Mouse (Mus musculus) midbrain, postnatal 0 days (tissue): ENCODE measurements around the gene Rsph3b. TPM values are rescaled to one million over a fixed set of nuclear protein-coding genes. Genes with fewer than 3 reads are reported as not detected.
"Not testable (repeated sequence)": the region's sequence is repeated elsewhere in the genome, so short reads cannot be mapped to it uniquely, and the experiment has no call there.

Experiments
- ATAC-seq: fragments of 200-750 bp; cut with Nextera tagmentation; 2 replicates; pipeline ENCODE4 v1.8.0; 2017; ENCODE audit warnings: moderate number of reproducible peaks, mild to moderate bottlenecking, moderate TSS enrichment, moderate library complexity; ENCODE audit not compliant: low FRiP score
- DNase-seq: peaks from one replicate; pipeline ENCODE4 v3.0.0-alpha.2; 2015; ENCODE audit warnings: low spot score
- H3K27ac ChIP-seq: fragments of 300-500 bp; sonication (generic); 2 replicates; pipeline ENCODE4 v1.5.1; 2014; ENCODE audit warnings: low read depth, mild to moderate bottlenecking, low read length, mixed read lengths
- H3K27me3 ChIP-seq: fragments of 300-500 bp; sonication (generic); 2 replicates; pipeline ENCODE4 v1.6.1; 2014; ENCODE audit warnings: low read length, control low read depth, mixed read lengths; ENCODE audit not compliant: insufficient read depth
- H3K36me3 ChIP-seq: fragments of 300-500 bp; sonication (generic); 2 replicates; pipeline ENCODE4 v1.6.1; 2014; ENCODE audit warnings: low read length, control low read depth, mixed read lengths; ENCODE audit not compliant: insufficient read depth
- H3K4me1 ChIP-seq: fragments of 300-500 bp; sonication (generic); 2 replicates; pipeline ENCODE4 v1.6.1; 2014; ENCODE audit warnings: mild to moderate bottlenecking, control low read depth, antibody characterized with exemption, low read length, mixed read lengths; ENCODE audit not compliant: insufficient read depth
- H3K4me2 ChIP-seq: fragments of 300-500 bp; sonication (generic); 2 replicates; pipeline ENCODE4 v1.6.1; 2014; ENCODE audit warnings: low read depth, mild to moderate bottlenecking, low read length, mixed read lengths; ENCODE audit not compliant: poor library complexity, severe bottlenecking
- H3K4me3 ChIP-seq: fragments of 300-500 bp; sonication (generic); 2 replicates; pipeline ENCODE4 v1.5.1; 2014; ENCODE audit warnings: low read depth, mild to moderate bottlenecking, low read length, moderate library complexity
- H3K9ac ChIP-seq: fragments of 300-500 bp; sonication (generic); replicated peaks from 2 replicates; pipeline ENCODE4 v1.6.1; 2014; ENCODE audit warnings: mild to moderate bottlenecking, low read length, moderate library complexity, mixed read lengths; ENCODE audit not compliant: poor library complexity, severe bottlenecking
- H3K9me3 ChIP-seq: fragments of 300-500 bp; sonication (generic); 2 replicates; pipeline ENCODE4 v1.6.1; 2016; ENCODE audit warnings: low read length, control low read depth
- CTCF ChIP-seq: IDR thresholded peaks from 2 replicates; pipeline ENCODE4 v1.5.1; 2016; ENCODE audit warnings: antibody characterized with exemption, mild to moderate bottlenecking
- WGBS: fragments of 180-500 bp; shearing (Covaris S2); extraction: QIAGEN DNeasy Blood & Tissue Kit; methylation state at CpG from one replicate; pipeline ENCODE4 v1.1.7; 2014; 5-methylcytosine and 5-hydroxymethylcytosine counted together
- polyA plus RNA-seq: library from polyadenylated mRNA; unstranded; fragments of >200 nt; fragmentation: Nextera tagmentation; extraction: Ambion mirVana; gene quantifications from 2 replicates; pipeline ENCODE4 v1.2.1, GENCODE M21; 2015
- total RNA-seq: library from RNA; depleted of rRNA; stranded (reverse); fragments of >200 nt; gene quantifications from 2 replicates; pipeline ENCODE4 v1.2.3, GENCODE M21; 2014

Rsph3b gene
- total and polyA plus RNA-seq, 2 experiments from 2014 or later, result 28.9 to 64.4 TPM

DNA sequence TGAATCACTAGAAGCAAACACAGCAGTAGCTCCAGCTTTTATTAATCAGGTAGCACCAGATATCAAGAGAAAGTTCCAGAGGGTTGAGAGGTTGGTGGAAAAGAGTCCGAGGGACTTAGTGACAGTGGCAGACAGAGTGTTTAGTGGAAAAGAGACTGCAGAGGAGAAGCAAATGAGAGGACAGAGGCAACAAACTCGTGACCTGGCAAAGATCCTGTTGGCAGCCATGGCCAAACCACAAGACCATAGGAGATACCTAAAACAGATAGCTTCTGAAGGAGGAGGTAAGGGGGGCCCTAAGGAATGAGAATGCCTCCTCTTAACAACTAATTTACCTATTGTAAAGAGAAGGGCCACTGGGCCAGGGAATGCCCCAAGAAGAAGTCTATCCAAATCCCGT, 29.1 kb downstream of the Rsph3b start:
- not testable (repeated sequence) for DNase-seq
- WGBS, result 90% methylated on average over 2 of the region's 3 CpGs

DNA sequence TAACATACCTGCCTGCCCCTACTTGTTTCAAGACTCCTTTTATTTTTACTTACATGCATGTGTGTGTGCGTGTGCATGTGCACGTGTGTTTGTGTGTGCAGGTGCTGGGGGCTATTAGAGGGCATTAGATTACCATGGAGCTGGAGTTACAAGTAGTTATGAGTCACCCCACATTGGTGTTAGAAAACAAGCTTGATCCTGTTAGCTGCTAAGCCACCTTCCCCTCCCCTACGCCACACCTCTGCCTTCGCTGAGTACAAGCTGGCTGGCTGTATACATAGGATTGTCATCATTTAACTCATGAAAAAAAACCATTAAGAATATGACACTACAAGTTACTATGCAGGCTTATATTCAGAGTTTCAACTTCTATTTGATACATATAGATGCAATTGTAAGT, 33.2 kb downstream of the Rsph3b start:
- H3K27me3 ChIP-seq, result not testable (repeated sequence)

More for the DNA sequence above, 29.1 kb downstream of the Rsph3b start:
- H3K27me3 ChIP-seq, H3K9me3 ChIP-seq, H3K4me2 ChIP-seq, H3K27ac ChIP-seq, ATAC-seq, H3K4me3 ChIP-seq, H3K9ac ChIP-seq, H3K4me1 ChIP-seq, H3K36me3 ChIP-seq: not testable (repeated sequence)

DNA sequence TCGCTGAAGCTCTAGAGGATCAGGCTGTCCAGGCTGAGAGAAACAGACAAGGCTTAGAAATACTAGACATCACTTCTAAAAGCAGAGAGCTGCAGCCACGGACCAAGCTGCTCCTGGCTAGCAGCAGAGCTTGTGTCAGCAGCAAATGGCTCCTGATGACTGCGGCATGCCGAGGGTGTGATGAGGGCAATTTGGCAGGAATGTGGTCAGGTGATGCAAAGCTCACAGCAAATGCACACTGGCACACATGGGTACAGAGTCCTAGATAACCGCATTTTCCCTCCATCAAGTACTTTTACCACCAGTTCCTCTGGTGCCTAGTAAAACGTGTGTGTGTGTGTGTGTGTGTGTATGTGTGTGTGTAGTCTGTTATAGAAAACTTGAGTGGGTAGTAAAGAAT, 34.4 kb downstream of the Rsph3b start:
- not testable (repeated sequence) for ATAC-seq, H3K9ac ChIP-seq, DNase-seq, H3K4me1 ChIP-seq, H3K4me3 ChIP-seq, H3K27ac ChIP-seq, H3K9me3 ChIP-seq, H3K36me3 ChIP-seq, H3K27me3 ChIP-seq, H3K4me2 ChIP-seq
- WGBS, result 55% methylated on average over 1 of the region's 6 CpGs

More for the DNA sequence above, 33.2 kb downstream of the Rsph3b start:
- H3K9ac ChIP-seq, H3K9me3 ChIP-seq, H3K4me2 ChIP-seq, H3K4me1 ChIP-seq, DNase-seq, H3K36me3 ChIP-seq, H3K4me3 ChIP-seq, ATAC-seq, H3K27ac ChIP-seq: not testable (repeated sequence)
- 100% methylated on average over 2 of the region's 4 CpGs for WGBS

- ATAC-seq, H3K9me3 ChIP-seq, H3K4me1 ChIP-seq, H3K4me2 ChIP-seq, DNase-seq, H3K9ac ChIP-seq, H3K27me3 ChIP-seq, H3K27ac ChIP-seq, H3K36me3 ChIP-seq, H3K4me3 ChIP-seq: not testable (repeated sequence)
- WGBS, result 67% methylated on average over 1 of the region's 2 CpGs
These were observed 48.1 kb downstream of the Rsph3b start for GRCm38 (mm10) chr17:6900361-6900760.

DNA sequence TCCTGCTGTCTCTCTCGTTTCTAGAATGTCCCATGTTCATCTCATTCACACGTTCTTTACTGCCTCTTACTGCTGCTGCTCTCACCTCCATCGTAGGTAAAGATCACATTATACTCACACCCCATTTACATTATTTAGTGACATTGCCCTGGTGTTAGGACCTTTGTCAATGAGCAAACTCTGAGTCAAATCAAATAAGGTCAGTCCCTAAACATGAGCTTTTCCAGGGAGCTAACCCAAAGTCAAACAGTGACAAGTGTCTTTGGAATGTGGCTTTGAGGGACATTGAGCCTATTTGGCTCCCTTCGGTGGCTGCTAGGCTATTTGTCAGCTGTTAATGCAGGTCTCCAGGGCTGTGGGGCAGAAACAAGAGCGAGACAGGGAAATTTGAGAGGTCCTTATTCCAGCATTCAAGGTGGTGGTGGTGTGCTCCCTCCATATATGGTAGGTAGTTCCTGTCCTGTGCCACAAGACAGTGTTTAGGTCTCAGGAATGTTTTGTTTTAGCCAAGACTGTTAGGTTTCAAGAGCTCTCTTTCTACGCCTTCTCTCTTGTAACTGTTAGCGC, 50.4 kb downstream of the Rsph3b start:
- not testable (repeated sequence) for H3K9me3 ChIP-seq, H3K27me3 ChIP-seq, H3K4me3 ChIP-seq, H3K4me1 ChIP-seq, H3K36me3 ChIP-seq, ATAC-seq, H3K9ac ChIP-seq, H3K4me2 ChIP-seq, DNase-seq, H3K27ac ChIP-seq
- WGBS, result 81% methylated on average over 7 of the region's 7 CpGs

GRCm38 (mm10) chr17:6896756-6897155, 51.7 kb downstream of the Rsph3b start:
- no peak overlapping the region for H3K9ac ChIP-seq
- H3K27me3 ChIP-seq, result no peaks in the 10 kb centered on the region
- peak; percentile 44 for TF ChIP-seq CTCF
- H3K4me1 ChIP-seq, result no peaks in the 10 kb centered on the region
- H3K9me3 ChIP-seq, result no peaks in the 10 kb centered on the region
- no peak overlapping the region for H3K4me3 ChIP-seq
- 0 out of 2 replicates have a peak, but pooled peaks cover 2% of the 10 kb centered on the region for H3K36me3 ChIP-seq
- H3K27ac ChIP-seq, result no peak overlapping the region
- 64% methylated on average over 4 of the region's 4 CpGs for WGBS
- no peak for DNase-seq
- ATAC-seq, result no peak
- no peak overlapping the region for H3K4me2 ChIP-seq
